Mouse (Mus musculus) cerebellum, adult 9-11 months (tissue): ENCODE data around the gene Crp.

Experiments
- DNase-seq: peaks from one replicate; pipeline ENCODE4 v3.0.0; 2022

Crp gene

DNA sequence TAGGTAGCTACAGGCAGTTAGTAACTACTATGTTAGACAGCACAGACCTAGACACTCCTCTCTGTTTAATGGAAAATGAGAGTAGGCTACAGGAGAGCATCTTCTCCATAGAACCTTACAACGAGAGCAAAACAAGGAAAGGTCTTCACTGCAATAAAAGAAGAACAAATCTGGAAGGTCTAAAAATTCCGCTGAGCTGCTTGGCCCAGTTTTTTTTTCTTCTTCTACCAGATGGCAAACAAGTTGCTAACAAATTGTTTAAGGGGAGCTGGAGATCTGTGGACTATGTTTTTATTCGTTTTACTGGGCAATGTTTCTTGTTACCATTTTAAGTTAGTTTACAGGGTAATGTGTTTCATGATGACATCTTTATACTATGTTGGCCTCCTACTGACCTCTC, 53.4 kb downstream of the Crp start:
- DNase-seq, result no peak

DNA sequence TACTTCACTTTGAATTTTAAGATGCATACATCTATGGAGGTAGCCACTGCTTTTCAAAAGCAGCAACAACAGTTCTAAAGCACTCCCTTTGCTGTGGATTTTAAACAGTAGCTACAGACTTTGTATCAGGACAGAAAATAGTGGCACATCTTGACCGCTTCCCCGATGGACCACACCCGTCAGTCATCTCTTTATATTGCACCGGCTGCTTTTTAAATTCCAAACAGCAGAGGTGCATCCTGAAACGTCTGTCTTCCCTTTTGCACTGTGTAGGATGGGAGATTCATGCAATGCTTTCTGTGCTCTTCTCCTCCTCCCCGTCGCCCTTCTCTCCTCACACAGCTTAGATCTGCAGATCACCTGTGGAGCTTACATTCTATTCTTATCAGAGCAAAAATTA, 57.3 kb downstream of the Crp start:
- DNase-seq, result no peak

DNA sequence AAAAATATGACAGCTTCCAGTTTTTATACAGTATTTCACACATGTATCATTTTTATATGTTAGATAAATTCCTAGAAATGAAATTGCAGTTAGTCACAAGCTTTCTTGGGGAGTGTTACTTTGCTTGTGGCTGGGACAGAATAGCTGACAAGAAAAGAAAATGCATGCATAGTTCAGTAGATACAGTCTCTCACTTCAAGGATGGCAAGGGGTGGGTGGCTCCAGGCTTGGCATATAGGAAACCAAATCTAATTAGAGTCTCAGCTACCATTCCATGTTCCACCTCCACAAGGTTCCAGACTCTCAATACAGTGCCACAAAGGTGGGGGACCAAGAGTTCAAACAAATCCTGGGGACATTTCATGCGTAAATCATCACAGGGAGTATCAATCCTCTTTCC, 61.7 kb downstream of the Crp start:
- no peak for DNase-seq

DNA sequence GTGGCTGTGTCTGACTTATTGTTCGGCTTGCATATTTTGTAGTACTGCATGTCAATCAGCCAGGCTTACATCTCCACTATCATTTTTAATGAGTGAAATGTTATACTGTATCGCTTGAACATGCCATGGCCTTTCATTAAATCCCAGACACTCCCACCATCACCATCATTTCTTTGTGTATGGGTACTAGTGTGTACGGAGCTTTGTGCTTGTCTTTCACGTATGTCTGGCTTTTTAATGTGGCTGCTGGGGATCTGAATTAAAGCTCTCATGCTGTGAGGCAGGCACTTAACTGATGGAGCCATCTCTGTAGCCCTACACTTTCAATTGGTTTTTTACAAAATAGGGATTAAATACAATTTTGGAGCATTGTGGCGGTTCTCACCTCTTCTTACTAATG, 81.3 kb downstream of the Crp start:
- DNase-seq, result no peak

DNA sequence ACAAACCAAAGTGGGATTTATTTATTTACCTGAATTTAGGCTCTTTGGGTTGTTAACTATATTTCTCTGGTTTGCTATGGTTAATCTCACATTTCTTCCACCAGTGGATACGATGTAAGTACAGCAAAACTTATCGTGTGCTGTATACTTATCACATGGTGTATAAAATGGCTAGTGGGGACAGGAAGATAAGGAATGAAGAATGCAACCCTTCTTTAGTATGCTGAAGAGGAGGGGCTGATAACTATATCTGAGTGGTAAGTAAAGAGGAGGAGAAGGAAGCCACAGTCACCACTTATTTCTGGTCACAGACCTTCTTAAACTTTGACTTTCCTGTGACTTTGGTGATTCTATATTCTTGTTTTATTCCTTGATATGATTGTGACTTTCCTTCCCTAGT, 87.5 kb downstream of the Crp start:
- no peak for DNase-seq

DNA sequence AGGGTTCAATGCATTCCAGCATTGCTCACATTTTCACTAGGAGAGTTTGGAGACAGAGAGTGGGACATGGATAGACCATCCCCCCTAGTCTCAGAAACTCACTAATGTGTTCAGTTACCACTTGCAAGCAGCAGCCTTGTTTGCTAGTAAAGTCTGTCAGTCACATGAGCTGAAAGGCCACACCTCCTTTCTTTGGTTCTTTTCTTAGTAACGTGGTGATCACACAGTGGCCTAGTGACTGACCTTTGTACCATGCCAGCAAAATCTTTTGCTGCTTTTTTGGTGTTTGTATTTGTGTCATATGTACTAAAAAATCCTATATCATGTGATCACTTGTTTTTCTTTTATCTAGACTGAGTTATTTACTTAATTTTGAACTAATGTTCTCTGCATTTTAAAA, 88.0 kb downstream of the Crp start:
- no peak for DNase-seq

DNA sequence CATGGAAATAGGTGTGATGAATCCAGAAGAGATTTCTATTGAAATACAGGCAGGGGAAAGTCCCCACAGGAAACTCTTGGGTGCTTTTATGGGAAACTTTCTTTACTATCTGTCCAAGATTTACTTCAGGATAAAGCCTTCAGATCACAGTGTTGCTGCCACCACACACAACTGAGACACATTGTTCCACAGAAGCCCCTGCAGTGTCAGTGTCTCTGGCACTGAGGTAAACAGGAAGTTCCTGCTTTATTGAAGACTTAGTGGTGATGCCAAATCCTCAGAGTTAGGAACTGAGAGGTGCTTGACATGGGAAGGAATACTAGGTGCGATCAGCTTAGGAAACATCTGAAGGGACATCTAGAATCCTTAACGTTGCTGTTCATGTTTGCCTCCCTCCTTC, 131.1 kb downstream of the Crp start:
- no peak for DNase-seq

DNA sequence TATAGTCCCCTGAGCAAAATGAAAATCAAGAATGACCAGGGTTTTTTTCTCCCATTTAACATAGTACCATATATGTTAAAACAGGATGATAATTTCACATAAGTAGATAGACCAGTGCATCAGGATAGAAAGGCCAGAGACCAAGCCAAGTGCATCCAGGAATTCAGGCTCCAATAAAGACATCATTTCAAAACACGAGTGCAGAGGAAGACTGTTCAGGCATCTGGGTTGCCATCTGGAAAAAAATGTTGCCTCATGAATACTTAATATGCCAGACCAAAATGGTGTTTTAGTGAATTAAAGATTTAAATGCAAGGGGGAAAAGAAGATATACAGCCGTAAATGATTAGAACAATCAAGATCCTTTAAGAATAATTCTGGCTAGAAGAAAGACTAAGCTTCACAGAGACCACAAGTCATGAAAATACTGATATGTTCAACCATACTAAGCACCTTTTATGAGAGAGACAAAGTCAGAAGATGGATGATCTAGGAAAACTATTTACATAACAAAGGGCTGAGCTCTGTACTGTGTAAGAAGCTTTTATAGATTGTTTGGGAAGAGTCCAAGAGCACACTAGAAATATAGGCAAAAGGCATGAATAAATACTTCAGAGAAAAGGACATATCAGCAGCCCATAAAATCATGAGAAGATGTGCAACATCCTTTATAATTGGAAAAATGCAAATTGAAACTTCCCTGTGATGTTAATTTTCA, 149.3 kb downstream of the Crp start:
- no peak for DNase-seq

DNA sequence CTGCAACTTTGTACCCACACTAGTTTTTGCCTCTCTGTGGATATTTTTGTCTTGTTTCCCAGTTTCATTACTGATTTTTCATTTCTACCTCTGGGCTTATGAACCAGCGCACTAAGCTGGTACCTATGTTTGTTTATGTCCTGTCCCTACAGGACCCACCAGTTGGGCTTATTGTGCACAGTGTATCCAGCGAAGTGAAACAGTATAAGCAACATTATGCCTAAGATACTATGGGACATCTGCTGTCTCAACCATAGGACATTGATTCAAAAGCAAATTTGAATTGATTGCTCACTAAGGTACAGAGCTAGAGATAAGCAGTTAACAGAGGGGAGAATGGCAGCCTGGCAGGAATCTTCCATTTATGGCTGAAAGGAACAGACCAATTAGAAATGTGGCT, 150.3 kb downstream of the Crp start:
- no peak for DNase-seq

DNA sequence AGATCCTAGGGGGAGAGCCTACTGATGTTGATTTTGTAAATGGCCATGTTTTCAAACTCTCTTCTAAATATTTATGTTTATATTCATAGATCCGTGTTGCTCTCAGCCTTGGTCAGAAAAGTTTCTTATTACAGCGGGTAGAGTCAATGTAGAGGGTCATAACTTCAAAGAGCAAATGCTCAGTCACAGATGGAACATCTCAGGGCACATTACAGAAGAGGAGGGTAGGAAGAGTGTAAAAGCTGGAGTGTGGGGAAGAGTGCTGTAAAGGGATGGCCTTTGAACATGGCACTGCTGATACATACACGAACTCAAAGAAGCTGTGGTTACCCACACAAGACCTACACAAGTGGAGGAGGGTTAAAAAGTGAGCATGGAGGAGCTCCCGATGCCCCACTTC, 177.4 kb downstream of the Crp start:
- no peak for DNase-seq

DNA sequence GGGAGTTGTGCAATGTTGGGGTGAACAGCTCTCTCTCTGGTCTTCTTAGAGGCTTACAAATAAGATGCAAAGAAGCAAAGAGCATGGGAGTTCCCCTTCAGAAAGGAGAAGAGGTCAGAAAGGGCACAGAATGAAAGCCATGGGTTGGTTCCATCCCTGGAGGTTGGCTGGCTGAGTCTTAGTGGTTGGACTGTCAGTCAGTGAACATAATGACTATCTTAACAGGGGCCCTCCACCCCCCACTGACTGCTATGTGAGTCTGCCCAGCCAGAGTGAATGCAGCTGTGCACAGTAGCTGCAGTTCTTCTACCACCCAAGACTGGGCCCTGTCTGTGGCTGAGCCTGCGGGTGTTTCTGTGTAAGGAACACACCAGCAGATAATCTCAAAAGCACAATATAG, 178.8 kb downstream of the Crp start:
- no peak for DNase-seq
